Mouse (Mus musculus) testis, adult 2 months (tissue): ENCODE results near the gene Limd1.

Experiments used
- CTCF ChIP-seq: fragments of 200-500 bp; IDR thresholded peaks from 2 replicates; pipeline ENCODE4 v1.5.1; 2012; ENCODE audit warnings: low read depth, mild to moderate bottlenecking, inconsistent platforms, low read length, moderate library complexity; ENCODE audit not compliant: control insufficient read depth, insufficient read depth, insufficient replicate concordance
- POLR2A ChIP-seq: fragments of 200-500 bp; IDR thresholded peaks from 2 replicates; pipeline ENCODE4 v1.6.1; 2012; ENCODE audit warnings: low read depth, mild to moderate bottlenecking, inconsistent platforms, low read length, moderate library complexity; ENCODE audit not compliant: control insufficient read depth

- TF ChIP-seq CTCF = no peak
- TF ChIP-seq POLR2A = no peak
Observed at GRCm38 (mm10) chr9:123467141-123467620, 11.3 kb upstream of the Limd1 start.
